Mouse (Mus musculus): Measurements from ENCODE around the gene Ppfibp2.

Gene Ppfibp2

GRCm38 (mm10) chr7:107610880-107611279 lies 15.9 kb downstream of the Ppfibp2 start:
- no peak for DNase-seq (ENCODE audit: extremely low spot score, low read depth, low spot score)

- DNase-seq (ENCODE audit: extremely low spot score, low read depth, low spot score), result no peak
These were observed 23.3 kb downstream of the Ppfibp2 start for GRCm38 (mm10) chr7:107618028-107618992.

- no peak for DNase-seq (ENCODE audit: extremely low spot score, low read depth, low spot score)
These were observed 24.2 kb downstream of the Ppfibp2 start for GRCm38 (mm10) chr7:107619225-107619624.

GRCm38 (mm10) chr7:107620137-107620536 lies 25.1 kb downstream of the Ppfibp2 start:
- DNase-seq (ENCODE audit: extremely low spot score, low read depth, low spot score), result no peak

GRCm38 (mm10) chr7:107624432-107624831 lies 29.4 kb downstream of the Ppfibp2 start:
- no peak for DNase-seq (ENCODE audit: extremely low spot score, low read depth, low spot score)

- no peak for DNase-seq (ENCODE audit: extremely low spot score, low read depth, low spot score)
These were observed 30.1 kb downstream of the Ppfibp2 start, which contains the start of gene 5330417H12Rik for GRCm38 (mm10) chr7:107625061-107625460. TSS of gene 5330417H12Rik (minus strand) at chr7:107625161.

- no peak for DNase-seq (ENCODE audit: extremely low spot score, low read depth, low spot score)
These were observed 30.8 kb downstream of the Ppfibp2 start for GRCm38 (mm10) chr7:107625781-107626180.

- DNase-seq (ENCODE audit: extremely low spot score, low read depth, low spot score), result no peak
These were observed 33.4 kb downstream of the Ppfibp2 start for GRCm38 (mm10) chr7:107628383-107628782.

- no peak for DNase-seq (ENCODE audit: extremely low spot score, low read depth, low spot score)
These were observed 38.2 kb downstream of the Ppfibp2 start for GRCm38 (mm10) chr7:107633201-107633600.

GRCm38 (mm10) chr7:107637398-107637797 lies 42.4 kb downstream of the Ppfibp2 start:
- no peak for DNase-seq (ENCODE audit: extremely low spot score, low read depth, low spot score)

- DNase-seq (ENCODE audit: extremely low spot score, low read depth, low spot score), result no peak
These were observed 43.0 kb downstream of the Ppfibp2 start for GRCm38 (mm10) chr7:107638026-107638425.

GRCm38 (mm10) chr7:107642586-107643275 lies 47.7 kb downstream of the Ppfibp2 start:
- DNase-seq (ENCODE audit: extremely low spot score, low read depth, low spot score), result no peak

GRCm38 (mm10) chr7:107644987-107645386 lies 50.0 kb downstream of the Ppfibp2 start:
- no peak for DNase-seq (ENCODE audit: extremely low spot score, low read depth, low spot score)

- no peak for DNase-seq (ENCODE audit: extremely low spot score, low read depth, low spot score)
These were observed 54.1 kb downstream of the Ppfibp2 start for GRCm38 (mm10) chr7:107648937-107649688.

- DNase-seq (ENCODE audit: extremely low spot score, low read depth, low spot score), result no peak
These were observed 55.0 kb downstream of the Ppfibp2 start for GRCm38 (mm10) chr7:107649990-107650389.

- peak; percentile 33 for DNase-seq (ENCODE audit: extremely low spot score, low read depth, low spot score)
These were observed 56.8 kb downstream of the Ppfibp2 start for GRCm38 (mm10) chr7:107651821-107652220.

- DNase-seq (ENCODE audit: extremely low spot score, low read depth, low spot score), result no peak
These were observed 61.4 kb downstream of the Ppfibp2 start for GRCm38 (mm10) chr7:107656451-107656850.

- no peak for DNase-seq (ENCODE audit: extremely low spot score, low read depth, low spot score)
These were observed 64.3 kb downstream of the Ppfibp2 start for GRCm38 (mm10) chr7:107659186-107659918.

GRCm38 (mm10) chr7:107661189-107661842 lies 66.3 kb downstream of the Ppfibp2 start:
- DNase-seq (ENCODE audit: extremely low spot score, low read depth, low spot score), result peak; percentile 86

GRCm38 (mm10) chr7:107661843-107662281 lies 66.9 kb downstream of the Ppfibp2 start:
- no peak for DNase-seq (ENCODE audit: extremely low spot score, low read depth, low spot score)

Measured in hindlimb bud, embryonic 11.5 days (tissue).